Mouse (Mus musculus): ENCODE measurements around the gene Vcam1.
A peak's percentile ranks its signal among the peaks of the same experiment; 100 is the strongest.

Vcam1 gene

GRCm38 (mm10) chr3:116126508-116127190, 2.8 kb downstream of the Vcam1 start:
- DNase-seq (ENCODE audit: low read depth, low spot score), result no peak

- DNase-seq (ENCODE audit: low read depth, low spot score), result no peak
These were observed 3.4 kb downstream of the Vcam1 start for GRCm38 (mm10) chr3:116126070-116126469.

- no peak for DNase-seq (ENCODE audit: low read depth, low spot score)
These were observed 5.7 kb downstream of the Vcam1 start for GRCm38 (mm10) chr3:116123827-116124226.

GRCm38 (mm10) chr3:116122696-116123095, 6.8 kb downstream of the Vcam1 start:
- DNase-seq (ENCODE audit: low read depth, low spot score), result no peak

GRCm38 (mm10) chr3:116121026-116121425, 8.5 kb downstream of the Vcam1 start:
- no peak for DNase-seq (ENCODE audit: low read depth, low spot score)

- no peak for DNase-seq (ENCODE audit: low read depth, low spot score)
These were observed 9.1 kb downstream of the Vcam1 start for GRCm38 (mm10) chr3:116120391-116120790.

GRCm38 (mm10) chr3:116119162-116119561, 10.3 kb downstream of the Vcam1 start:
- DNase-seq (ENCODE audit: low read depth, low spot score), result no peak

GRCm38 (mm10) chr3:116117046-116117445, 12.4 kb downstream of the Vcam1 start:
- DNase-seq (ENCODE audit: low read depth, low spot score), result no peak

- DNase-seq (ENCODE audit: low read depth, low spot score), result no peak
These were observed 15.0 kb downstream of the Vcam1 start for GRCm38 (mm10) chr3:116114249-116115188.

GRCm38 (mm10) chr3:116113443-116114241, 15.8 kb downstream of the Vcam1 start:
- no peak for DNase-seq (ENCODE audit: low read depth, low spot score)

GRCm38 (mm10) chr3:116112816-116113405, 16.6 kb downstream of the Vcam1 start:
- no peak for DNase-seq (ENCODE audit: low read depth, low spot score)

GRCm38 (mm10) chr3:116105713-116106112, 23.8 kb downstream of the Vcam1 start:
- DNase-seq (ENCODE audit: low read depth, low spot score), result no peak

- DNase-seq (ENCODE audit: low read depth, low spot score), result peak; percentile 3
These were observed 24.4 kb downstream of the Vcam1 start for GRCm38 (mm10) chr3:116104866-116105647.

GRCm38 (mm10) chr3:116104270-116104669, 25.2 kb downstream of the Vcam1 start:
- DNase-seq (ENCODE audit: low read depth, low spot score), result no peak

GRCm38 (mm10) chr3:116100850-116101249, 28.6 kb downstream of the Vcam1 start:
- no peak for DNase-seq (ENCODE audit: low read depth, low spot score)

- DNase-seq (ENCODE audit: low read depth, low spot score), result no peak
These were observed 33.6 kb downstream of the Vcam1 start for GRCm38 (mm10) chr3:116095934-116096333.

- no peak for DNase-seq (ENCODE audit: low read depth, low spot score)
These were observed 34.2 kb downstream of the Vcam1 start for GRCm38 (mm10) chr3:116095312-116095711.

- no peak for DNase-seq (ENCODE audit: low read depth, low spot score)
These were observed 34.6 kb downstream of the Vcam1 start for GRCm38 (mm10) chr3:116094886-116095285.

- DNase-seq (ENCODE audit: low read depth, low spot score), result no peak
These were observed 35.2 kb downstream of the Vcam1 start for GRCm38 (mm10) chr3:116094288-116094687.

GRCm38 (mm10) chr3:116092547-116092946, 36.9 kb downstream of the Vcam1 start:
- no peak for DNase-seq (ENCODE audit: low read depth, low spot score)

GRCm38 (mm10) chr3:116091706-116092105, 37.8 kb downstream of the Vcam1 start:
- DNase-seq (ENCODE audit: low read depth, low spot score), result no peak
